Mouse (Mus musculus) bone marrow macrophage, adult 2 months (primary cell): ENCODE results near the gene Pde1a.

Experiments used
- CTCF ChIP-seq: IDR thresholded peaks from 2 replicates; pipeline ENCODE4 v1.5.1; 2012; ENCODE audit warnings: low read depth, mild to moderate bottlenecking, low read length, moderate library complexity
- POLR2A ChIP-seq: IDR thresholded peaks from 2 replicates; pipeline ENCODE4 v1.6.1; 2012; ENCODE audit warnings: mild to moderate bottlenecking, low read depth, low read length, borderline replicate concordance

GRCm38 (mm10) chr2:80158196-80158595, 28.9 kb upstream of the Pde1a start:
- no peak for TF ChIP-seq POLR2A
- TF ChIP-seq CTCF: no peak
